Mouse (Mus musculus) T-cell, adult 66 days (primary cell): ENCODE measurements around the gene AU021092. TPM values are rescaled to one million over a fixed set of nuclear protein-coding genes. Genes with fewer than 3 reads are reported as not detected.

Experiments used
- total RNA-seq, 2 experiments: library from RNA; stranded (reverse); gene quantifications; 3 replicates in 1 of 2; 4 replicates in 1 of 2; pipeline ENCODE4 v1.2.4; 2023

Gene AU021092
- not detected for total RNA-seq

DNA sequence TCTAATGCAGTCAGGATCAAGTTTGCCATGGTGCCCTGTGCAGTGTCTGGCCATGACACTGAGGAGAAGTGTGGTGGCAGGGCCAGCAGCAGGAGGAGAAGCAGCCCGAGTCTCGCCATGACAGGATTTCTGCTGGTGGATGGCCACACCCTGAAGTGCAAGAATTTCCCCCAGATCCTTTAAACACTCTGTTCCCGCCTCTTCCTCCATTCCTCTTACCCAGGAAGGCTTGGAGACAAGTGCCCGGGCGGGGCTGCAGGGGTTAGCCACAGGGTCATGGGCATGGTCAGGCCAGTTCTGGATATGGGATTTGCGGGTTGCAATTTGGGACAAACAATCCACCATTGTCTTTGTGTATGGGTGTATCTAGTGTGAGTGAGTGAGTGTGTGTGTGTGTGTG lies at the start of gene AU021092:
Gene AU021092 (minus strand): TSS at position 160 of the 400 bp plus-strand sequence.

GRCm38 (mm10) chr16:5255779-5256496 lies 33.8 kb upstream of the AU021092 start, which contains the start of gene Eef2kmt:
Gene Eef2kmt (minus strand): TSS chr16:5255983.

DNA sequence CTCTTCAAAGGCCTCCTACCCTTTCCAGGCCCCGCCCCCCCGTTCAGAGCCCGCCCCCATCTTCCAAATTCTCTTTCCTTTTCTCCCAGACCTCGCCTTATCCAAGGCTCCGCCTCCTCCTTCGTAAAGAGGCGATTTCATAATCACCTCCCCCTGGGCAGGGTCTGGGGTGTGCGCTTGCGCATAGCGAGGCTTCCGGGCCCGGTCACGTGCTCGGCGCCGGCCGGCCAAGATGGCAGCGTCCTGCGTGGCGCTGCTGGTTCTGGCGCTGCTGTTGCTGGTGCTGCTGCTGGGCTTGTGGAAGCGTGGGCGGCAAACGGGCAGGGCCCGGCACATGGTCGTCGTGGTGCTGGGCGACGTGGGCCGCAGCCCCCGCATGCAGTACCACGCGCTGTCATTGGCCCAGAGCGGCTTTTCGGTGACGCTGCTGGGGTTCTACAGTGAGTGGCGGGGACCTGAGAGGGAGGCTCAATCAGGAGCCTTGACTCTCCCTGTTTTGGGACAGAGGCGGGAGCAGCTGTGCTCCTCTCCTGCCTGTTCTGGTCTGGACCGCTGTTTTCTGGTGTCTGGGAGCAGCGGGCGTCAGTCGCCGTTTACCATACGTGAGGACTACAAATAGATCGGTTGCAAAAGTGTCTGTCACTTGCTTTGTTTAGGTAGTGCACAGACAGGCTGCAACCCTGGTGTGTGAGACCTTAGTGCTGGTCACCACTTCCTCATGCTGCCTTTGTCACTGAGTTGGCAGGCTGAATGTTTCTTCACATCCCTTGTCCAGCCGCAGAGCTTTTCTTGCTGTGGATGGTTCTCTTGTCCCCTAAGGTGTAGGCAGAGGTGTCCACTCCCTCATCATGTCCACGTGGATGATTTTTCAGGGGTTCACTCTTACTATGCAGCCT lies 11.6 kb upstream of the AU021092 start, which contains the start of gene Alg1:
Gene Alg1 (plus strand): TSS at position 204 of the 896 bp plus-strand sequence.

GRCm38 (mm10) chr16:5203668-5204433 lies 18.2 kb downstream of the AU021092 start, which contains the start of gene Nagpa:
Gene Nagpa (minus strand): TSS chr16:5204012.

Other genes starting within 250 kb of the AU021092 start
- not detected for gene Sept12, start 224.4 kb downstream of the AU021092 start, total RNA-seq
- gene Smim22, start 215.0 kb downstream of the AU021092 start, total RNA-seq, result not detected
- 10 to 100 TPM; 11.3 to 17.4 TPM for gene Rogdi, start 208.7 kb downstream of the AU021092 start, total RNA-seq
- 100 to 1,000 TPM; 113 to 114 TPM for gene Glyr1, start 172.4 kb downstream of the AU021092 start, total RNA-seq
- 100 to 1,000 TPM in 1 of 2 experiments, 10 to 100 TPM in 1; 98.8 to 105 TPM for gene Ubn1, start 172.2 kb downstream of the AU021092 start, total RNA-seq
- not detected for gene Ppl, start 89.9 kb downstream of the AU021092 start, total RNA-seq
- gene Sec14l5, start 75.2 kb downstream of the AU021092 start, total RNA-seq, result not detected
- gene Nagpa, start 18.3 kb downstream of the AU021092 start, total RNA-seq, result 10 to 100 TPM; 30.5 to 33.1 TPM
- 10 to 100 TPM; 39.3 to 43.1 TPM for gene Alg1, start 11.3 kb upstream of the AU021092 start, total RNA-seq
- 10 to 100 TPM; 24.6 to 26.8 TPM for gene Eef2kmt, start 33.7 kb upstream of the AU021092 start, total RNA-seq